Mouse (Mus musculus): Measurements from ENCODE around the gene Ssc4d.

DNA sequence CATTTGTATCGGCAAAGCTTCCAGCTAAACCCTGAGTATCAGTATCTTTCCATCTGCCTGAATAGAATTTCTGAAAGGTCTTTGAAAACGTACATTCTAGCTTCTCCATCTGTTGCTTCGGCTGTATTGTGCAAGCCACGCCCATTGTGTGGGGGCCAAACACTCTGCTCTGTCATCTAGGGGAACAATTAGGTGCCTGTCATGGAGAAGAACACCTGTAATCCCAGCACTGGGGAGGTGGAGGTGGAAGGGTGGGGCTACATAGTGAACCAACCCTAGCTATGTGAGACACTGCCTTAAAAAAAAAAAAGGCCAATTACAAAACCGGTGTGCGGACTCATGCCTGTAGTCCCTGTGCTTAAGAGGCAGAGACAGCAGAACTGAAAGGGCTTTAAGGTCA, 31.6 kb downstream of the Ssc4d start:
- TF ChIP-seq CTCF (IDR thresholded peaks at IDR 0.05) (no peak), EP300 (IDR thresholded peaks at IDR 0.05) (no peak)
